Comparison of ENCODE assay signal across 8 mouse cellular contexts in genomic region chr4:115058871-115059590, GRCm38 (mm10). TPM values are rescaled to one million over a fixed set of nuclear protein-coding genes. Genes with fewer than 3 reads are reported as not detected.
DNase-seq lines count a peak whose midpoint lies in the region; ATAC-seq lines count a peak whose summit lies in the region.

No protein-coding gene starts in this region.

- H3K27me3 ChIP-seq in forebrain, embryonic 14.5 days (replicated peaks; ENCODE audit: control insufficient read depth, insufficient read depth, low read length) = peaks cover 91% of the 10 kb centered on the region
- H3K27me3 ChIP-seq in forebrain, embryonic 13.5 days = peaks cover 99% of the 10 kb centered on the region
- H3K27me3 ChIP-seq in intestine, embryonic 16.5 days (replicated peaks; ENCODE audit: control insufficient read depth, insufficient read depth, low read length) = peaks cover 88% of the 10 kb centered on the region
- H3K27me3 ChIP-seq in midbrain, embryonic 12.5 days = peaks cover 96% of the 10 kb centered on the region

- ATAC-seq in forebrain, embryonic 14.5 days = no peak
- no peak for ATAC-seq in forebrain, embryonic 13.5 days
- peak; percentile 23; the same call in 1 of the 2 replicates for ATAC-seq in erythroblast, adult 5-6 weeks (replicated peaks; ENCODE audit: low FRiP score, poor library complexity, severe bottlenecking)
- no peak for ATAC-seq in intestine, embryonic 16.5 days
- no peak for ATAC-seq in midbrain, embryonic 12.5 days (ENCODE audit: low FRiP score, low read depth)

- H3K4me2 ChIP-seq in forebrain, embryonic 14.5 days (ENCODE audit: low read length) = no peak overlapping the region
- H3K4me2 ChIP-seq in forebrain, embryonic 13.5 days = no peak overlapping the region
- H3K4me2 ChIP-seq in intestine, embryonic 16.5 days (ENCODE audit: low read depth, low read length) = 0 out of 2 replicates have a peak overlapping the region, but pooled peaks have one; percentile 17
- H3K4me2 ChIP-seq in midbrain, embryonic 12.5 days (replicated peaks) = peak overlapping the region; percentile 42

- DNase-seq in forebrain, embryonic 14.5 days (ENCODE audit: low spot score) = no peak
- DNase-seq in T-cell, adult 2 months (ENCODE audit: low spot score) = no peak
- no peak for DNase-seq in testis, postnatal 10 days (ENCODE audit: low spot score)
- DNase-seq in ovary, postnatal 14 days (ENCODE audit: low spot score) = no peak

- no peak overlapping the region for H3K9ac ChIP-seq in forebrain, embryonic 14.5 days (ENCODE audit: low read length)
- H3K9ac ChIP-seq in forebrain, embryonic 13.5 days = no peak overlapping the region
- peak overlapping the region; percentile 43; the same call in 1 of the 2 replicates for H3K9ac ChIP-seq in intestine, embryonic 16.5 days (ENCODE audit: low read depth, low read length)
- peak overlapping the region; percentile 47 for H3K9ac ChIP-seq in midbrain, embryonic 12.5 days (replicated peaks)

- H3K4me3 ChIP-seq in forebrain, embryonic 14.5 days (ENCODE audit: low read depth, low read length) = peak overlapping the region; percentile 2; the same call in 1 of the 2 replicates
- H3K4me3 ChIP-seq in forebrain, embryonic 13.5 days = no peak overlapping the region
- peak overlapping the region; percentile 39 for H3K4me3 ChIP-seq in intestine, embryonic 16.5 days (ENCODE audit: low read length)
- H3K4me3 ChIP-seq in midbrain, embryonic 12.5 days = peak overlapping the region; percentile 37

- H3K4me1 ChIP-seq in forebrain, embryonic 14.5 days (ENCODE audit: control insufficient read depth, insufficient read depth, low read length) = peaks cover 5% of the 10 kb centered on the region; the same call in 1 of the 2 replicates
- H3K4me1 ChIP-seq in forebrain, embryonic 13.5 days = peaks cover 31% of the 10 kb centered on the region
- peaks cover 21% of the 10 kb centered on the region for H3K4me1 ChIP-seq in intestine, embryonic 16.5 days (ENCODE audit: control insufficient read depth, insufficient read depth, low read length)
- H3K4me1 ChIP-seq in midbrain, embryonic 12.5 days = peaks cover 29% of the 10 kb centered on the region

- H3K27ac ChIP-seq in forebrain, embryonic 14.5 days (ENCODE audit: low read depth, low read length) = no peak overlapping the region
- no peak overlapping the region for H3K27ac ChIP-seq in forebrain, embryonic 13.5 days
- no peak overlapping the region for H3K27ac ChIP-seq in intestine, embryonic 16.5 days (ENCODE audit: low read length)
- H3K27ac ChIP-seq in midbrain, embryonic 12.5 days (replicated peaks) = peak overlapping the region; percentile 81

- H3K36me3 ChIP-seq in forebrain, embryonic 14.5 days (ENCODE audit: control insufficient read depth, insufficient read depth, low read length) = no peaks in the 10 kb centered on the region
- no peaks in the 10 kb centered on the region for H3K36me3 ChIP-seq in forebrain, embryonic 13.5 days (ENCODE audit: poor library complexity, severe bottlenecking)
- H3K36me3 ChIP-seq in intestine, embryonic 16.5 days (ENCODE audit: control insufficient read depth, insufficient read depth, low read length) = no peaks in the 10 kb centered on the region
- no peaks in the 10 kb centered on the region for H3K36me3 ChIP-seq in midbrain, embryonic 12.5 days

- WGBS in forebrain, embryonic 14.5 days = 2% methylated on average over 23 of the region's 23 CpGs
- 1% methylated on average over 23 of the region's 23 CpGs for WGBS in forebrain, embryonic 13.5 days
- WGBS in intestine, embryonic 16.5 days = 3% methylated on average over 23 of the region's 23 CpGs
- WGBS in midbrain, embryonic 12.5 days = 1% methylated on average over 23 of the region's 23 CpGs

- no peaks in the 10 kb centered on the region for H3K9me3 ChIP-seq in forebrain, embryonic 14.5 days (replicated peaks; ENCODE audit: control insufficient read depth, low read length)
- no peaks in the 10 kb centered on the region for H3K9me3 ChIP-seq in forebrain, embryonic 13.5 days (replicated peaks)
- H3K9me3 ChIP-seq in intestine, embryonic 16.5 days (ENCODE audit: control insufficient read depth, low read length) = no peaks in the 10 kb centered on the region
- H3K9me3 ChIP-seq in midbrain, embryonic 12.5 days = no peaks in the 10 kb centered on the region

RNA-seq across cellular contexts. Expression of gene Tal1, which starts 2.8 kb away (rescaled TPM):
- 1.0 and 1.1 TPM in 2 replicates for polyA plus RNA-seq in forebrain, embryonic 14.5 days (2014; fragmentation: Nextera tagmentation; extraction: Ambion mirVana)
- polyA plus RNA-seq in forebrain, embryonic 13.5 days (2015; fragmentation: Nextera tagmentation; extraction: Ambion mirVana) = 0.81 and 0.88 TPM in 2 replicates
- total RNA-seq in erythroblast, adult 5-6 weeks (2015; ENCODE audit: low replicate concordance) = 75.1 and 94.0 TPM in 2 replicates
- 92.9 and 102 TPM in 2 replicates for total RNA-seq in erythroblast, adult 5-6 weeks (2017; ENCODE audit: low replicate concordance)
- polyA plus RNA-seq in intestine, embryonic 16.5 days (2015; fragmentation: Nextera tagmentation; extraction: Ambion mirVana) = 0.38 and 0.70 TPM in 2 replicates
- polyA plus RNA-seq in midbrain, embryonic 12.5 days (2016; fragmentation: Nextera tagmentation; extraction: Ambion mirVana) = 9.6 and 9.8 TPM in 2 replicates

RNA-seq across cellular contexts. Expression of gene Pdzk1ip1, which starts 29.5 kb away (rescaled TPM):
- 0.65 and 0.70 TPM in 2 replicates for polyA plus RNA-seq in forebrain, embryonic 14.5 days (2014; fragmentation: Nextera tagmentation; extraction: Ambion mirVana)
- 3.7 and 4.4 TPM in 2 replicates for polyA plus RNA-seq in forebrain, embryonic 13.5 days (2015; fragmentation: Nextera tagmentation; extraction: Ambion mirVana)
- 377 and 402 TPM in 2 replicates for total RNA-seq in erythroblast, adult 5-6 weeks (2015; ENCODE audit: low replicate concordance)
- total RNA-seq in erythroblast, adult 5-6 weeks (2017; ENCODE audit: low replicate concordance) = 332 and 366 TPM in 2 replicates
- polyA plus RNA-seq in intestine, embryonic 16.5 days (2015; fragmentation: Nextera tagmentation; extraction: Ambion mirVana) = 256 and 335 TPM in 2 replicates
- polyA plus RNA-seq in midbrain, embryonic 12.5 days (2016; fragmentation: Nextera tagmentation; extraction: Ambion mirVana) = 11.8 and 12.9 TPM in 2 replicates

RNA-seq across cellular contexts. Expression of gene Stil, which starts 59.1 kb away (rescaled TPM):
- 8.2 and 8.8 TPM in 2 replicates for polyA plus RNA-seq in forebrain, embryonic 14.5 days (2014; fragmentation: Nextera tagmentation; extraction: Ambion mirVana)
- polyA plus RNA-seq in forebrain, embryonic 13.5 days (2015; fragmentation: Nextera tagmentation; extraction: Ambion mirVana) = 12.6 and 12.8 TPM in 2 replicates
- total RNA-seq in erythroblast, adult 5-6 weeks (2015; ENCODE audit: low replicate concordance) = 9.4 and 17.6 TPM in 2 replicates
- total RNA-seq in erythroblast, adult 5-6 weeks (2017; ENCODE audit: low replicate concordance) = 20.1 and 22.8 TPM in 2 replicates
- polyA plus RNA-seq in intestine, embryonic 16.5 days (2015; fragmentation: Nextera tagmentation; extraction: Ambion mirVana) = 7.2 TPM in 2 replicates
- polyA plus RNA-seq in midbrain, embryonic 12.5 days (2016; fragmentation: Nextera tagmentation; extraction: Ambion mirVana) = 15.7 and 16.4 TPM in 2 replicates

Comparison
In these comparisons a context has a peak if more than half of its experiments do, and no peak if none do; other contexts are left out.
1. H3K4me2 ChIP-seq: peak in intestine, embryonic 16.5 days (single experiment) and midbrain, embryonic 12.5 days (single experiment); none in forebrain, embryonic 14.5 days (single experiment) and forebrain, embryonic 13.5 days (single experiment).
2. H3K9ac ChIP-seq: peak in intestine, embryonic 16.5 days (single experiment) and midbrain, embryonic 12.5 days (single experiment); none in forebrain, embryonic 14.5 days (single experiment) and forebrain, embryonic 13.5 days (single experiment).
3. RNA of gene Pdzk1ip1, which starts 29.5 kb away (polyA plus RNA-seq): 256 to 335 TPM in intestine, embryonic 16.5 days; 11.8 to 12.9 TPM in midbrain, embryonic 12.5 days, 3.7 to 4.4 TPM in forebrain, embryonic 13.5 days and 0.65 to 0.70 TPM in forebrain, embryonic 14.5 days; every median in the first group is over 10 times any median in the second.